Mouse (Mus musculus): ENCODE data around the gene Ptp4a2.

DNA sequence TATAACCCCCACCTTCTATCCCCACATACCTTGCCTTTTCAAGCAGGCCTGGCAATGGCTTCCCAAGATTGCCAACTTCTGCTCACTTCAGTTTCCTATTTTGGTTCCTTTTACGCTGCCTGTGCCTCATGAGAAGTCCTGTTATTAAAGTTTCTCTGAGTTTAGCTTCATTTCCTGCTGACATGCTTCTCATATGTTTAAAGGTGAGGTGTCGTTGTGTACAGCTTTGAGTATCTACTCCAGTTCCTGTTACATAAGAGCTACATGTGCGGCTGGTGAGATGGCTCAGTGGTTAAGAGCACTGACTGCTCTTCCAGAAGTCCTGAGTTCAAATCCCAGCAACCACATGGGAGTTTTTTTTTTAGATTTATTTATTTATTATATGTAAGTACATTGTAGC lies 45.7 kb upstream of the Ptp4a2 start:
- TF ChIP-seq POLR2A (IDR thresholded peaks at IDR 0.05; ENCODE audit: control insufficient read depth, extremely low read depth, insufficient read depth, low read length, poor library complexity), result no peak
- TF ChIP-seq CTCF (IDR thresholded peaks at IDR 0.05; ENCODE audit: borderline replicate concordance, control insufficient read depth, extremely low read depth, insufficient read depth, low read length, poor library complexity), result no peak

Data from thymus, adult 2 months (tissue).